ENCODE assay signal across 9 mouse cellular contexts in the genomic region with DNA sequence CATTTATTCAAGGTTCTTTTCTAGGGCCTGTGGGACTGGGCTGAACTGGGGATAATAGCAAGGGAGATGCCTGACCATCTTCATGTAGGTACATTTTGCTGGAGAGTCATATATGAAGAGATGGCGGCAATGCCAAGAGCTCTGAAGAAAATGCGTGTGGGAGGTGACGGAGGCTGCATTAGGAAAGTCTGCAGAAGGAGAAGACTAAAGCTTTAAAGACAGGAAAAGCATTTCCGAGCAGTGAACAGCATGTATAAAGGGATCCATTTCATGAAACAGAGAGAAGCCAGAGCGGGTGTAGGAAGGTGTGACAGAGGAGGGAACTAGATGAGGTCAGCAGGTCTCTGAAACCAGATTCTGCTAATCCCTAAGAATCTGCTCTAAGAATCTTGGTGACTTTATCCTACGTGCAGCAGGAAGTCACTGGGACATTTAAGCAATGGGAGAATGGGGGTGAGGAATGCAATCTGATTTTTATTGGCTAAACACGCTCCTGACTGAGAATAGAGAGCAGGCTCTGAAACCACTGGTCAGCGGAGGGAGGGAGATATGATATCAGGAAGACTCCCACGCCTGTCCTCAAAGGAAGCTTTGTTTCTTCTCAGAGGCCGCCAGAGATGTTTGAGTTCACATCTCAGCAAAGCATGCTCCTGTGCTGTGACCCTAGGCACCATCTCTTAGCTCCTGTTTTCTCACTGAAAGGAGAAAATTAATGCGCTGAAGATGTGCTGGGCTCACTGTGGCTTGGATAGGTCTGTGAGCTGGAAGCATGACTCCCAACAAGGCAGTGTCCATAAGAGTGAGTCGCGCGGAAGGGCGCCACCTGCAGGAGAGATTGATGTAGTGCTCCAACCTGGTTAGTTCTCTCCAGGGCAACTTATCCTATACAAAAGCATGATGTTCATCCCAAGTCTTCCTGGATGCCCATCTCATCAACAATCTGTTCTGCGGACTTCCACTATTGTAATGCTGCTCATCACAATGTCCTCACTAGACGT. TPM values are rescaled to one million over a fixed set of nuclear protein-coding genes. Genes with fewer than 3 reads are reported as not detected.
DNase-seq lines count a peak whose midpoint lies in the region; ATAC-seq and TF ChIP-seq lines count a peak whose summit lies in the region.
"Had no signal": no experiment of that assay in that cellular context is flagged by ENCODE, and none has a peak within 500 bp of the region (broad histone marks: within the 10 kb centered on the region; RNA-seq: fewer than 3 reads in every experiment).

No protein-coding gene starts in this region.

- H3K9me3 ChIP-seq in heart, postnatal 0 days (replicated peaks; ENCODE audit: control insufficient read depth, low read length): 0 out of 2 replicates have a peak, but pooled peaks cover 5% of the 10 kb centered on the region
- no peaks in the 10 kb centered on the region for H3K9me3 ChIP-seq in limb, embryonic 13.5 days
- H3K9me3 ChIP-seq in neural tube, embryonic 14.5 days (ENCODE audit: control insufficient read depth, low read length): no peaks in the 10 kb centered on the region

- H3K36me3 ChIP-seq in heart, adult 2 months (ENCODE audit: control insufficient read depth, insufficient read depth, low read length): no peaks in the 10 kb centered on the region
- H3K36me3 ChIP-seq in heart, postnatal 0 days (replicated peaks; ENCODE audit: control insufficient read depth, insufficient read depth, low read length): no peaks in the 10 kb centered on the region
- H3K36me3 ChIP-seq in limb, embryonic 13.5 days: no peaks in the 10 kb centered on the region
- H3K36me3 ChIP-seq in neural tube, embryonic 14.5 days (ENCODE audit: control insufficient read depth, insufficient read depth, low read length): no peaks in the 10 kb centered on the region
- H3K36me3 ChIP-seq: embryonic facial prominence, embryonic 12.5 days had no signal

- WGBS in heart, adult 2 months: 23% methylated on average over 17 of the region's 17 CpGs
- 26% methylated on average over 17 of the region's 17 CpGs for WGBS in heart, postnatal 0 days
- WGBS in limb, embryonic 13.5 days: 36% methylated on average over 17 of the region's 17 CpGs
- WGBS in neural tube, embryonic 14.5 days: 46% methylated on average over 17 of the region's 17 CpGs

- intact Hi-C loops in heart, adult 2 months (cut with DNase I): loop anchor here (2.0 to 10.0 kb wide), 3 partner anchors 16 to 354 kb away; no protein-coding TSS in a partner anchor
- intact Hi-C loops in heart, postnatal 25 days (cut with DNase I): no loop called here

- TF ChIP-seq EP300 in heart, adult 2 months (IDR thresholded peaks at IDR 0.05; ENCODE audit: insufficient read depth, low read depth, low read length): no peak
- TF ChIP-seq EP300 in heart, postnatal 0 days (IDR thresholded peaks at IDR 0.05; ENCODE audit: low read depth): no peak

- peak; percentile 85 for TF ChIP-seq CTCF in heart, adult 2 months (IDR thresholded peaks at IDR 0.05)
- TF ChIP-seq CTCF in heart, postnatal 0 days (IDR thresholded peaks at IDR 0.05; ENCODE audit: low read depth): peak; percentile 74

- no peak overlapping the region for H3K4me2 ChIP-seq in heart, postnatal 0 days (ENCODE audit: low read depth, low read length)
- no peak overlapping the region for H3K4me2 ChIP-seq in limb, embryonic 13.5 days (replicated peaks)
- no peak overlapping the region for H3K4me2 ChIP-seq in neural tube, embryonic 14.5 days (ENCODE audit: low read depth, low read length)
- H3K4me2 ChIP-seq: embryonic facial prominence, embryonic 12.5 days had no signal

- DNase-seq in heart, adult 2 months: peak; percentile 51 to 61
- no peak for DNase-seq in heart, postnatal 25 days (ENCODE audit: low spot score)
- peak; percentile 79 for DNase-seq in ES-CJ7 (ENCODE audit: low read depth, low spot score)
- DNase-seq in heart, postnatal 0 days (ENCODE audit: low spot score): peak; percentile 56
- DNase-seq in layer of hippocampus, postnatal 14 days (ENCODE audit: low spot score in 2 of 2): no peak

- peak; percentile 61 for ATAC-seq in common myeloid progenitor, adult 5-6 weeks (replicated peaks; ENCODE audit: low read depth, poor library complexity, severe bottlenecking)
- ATAC-seq in heart, postnatal 0 days (ENCODE audit: insufficient read depth, low read depth): peak; percentile 60; the same call in 1 of the 2 replicates
- peak; percentile 64; the same call in 1 of the 2 replicates for ATAC-seq in limb, embryonic 13.5 days (ENCODE audit: low FRiP score, low read depth)
- ATAC-seq in neural tube, embryonic 14.5 days (ENCODE audit: low read depth): peak; percentile 75; the same call in 1 of the 2 replicates

- H3K4me3 ChIP-seq in heart, adult 2 months: no peak overlapping the region
- no peak overlapping the region for H3K4me3 ChIP-seq in heart, postnatal 0 days (ENCODE audit: low read depth, low read length)
- H3K4me3 ChIP-seq in limb, embryonic 13.5 days: no peak overlapping the region
- H3K4me3 ChIP-seq in neural tube, embryonic 14.5 days (ENCODE audit: low read depth, low read length): no peak overlapping the region
- H3K4me3 ChIP-seq: embryonic facial prominence, embryonic 12.5 days had no signal

- no peaks in the 10 kb centered on the region for H3K27me3 ChIP-seq in heart, adult 2 months (ENCODE audit: control insufficient read depth, insufficient read depth, low read length)
- H3K27me3 ChIP-seq in heart, postnatal 0 days (ENCODE audit: control insufficient read depth, insufficient read depth, low read length): no peaks in the 10 kb centered on the region
- no peaks in the 10 kb centered on the region for H3K27me3 ChIP-seq in limb, embryonic 13.5 days
- H3K27me3 ChIP-seq in neural tube, embryonic 14.5 days (ENCODE audit: control insufficient read depth, insufficient read depth, low read length): no peaks in the 10 kb centered on the region
- H3K27me3 ChIP-seq: embryonic facial prominence, embryonic 12.5 days had no signal

- no peaks in the 10 kb centered on the region for H3K79me2 ChIP-seq in heart, adult 2 months (replicated peaks; ENCODE audit: control insufficient read depth, insufficient read depth, low read length)

- no peak for TF ChIP-seq POLR2A in heart, adult 2 months (IDR thresholded peaks at IDR 0.05; ENCODE audit: insufficient read depth, low read depth, low read length)

- H3K9ac ChIP-seq in heart, adult 2 months (ENCODE audit: low read depth, low read length): no peak overlapping the region
- H3K9ac ChIP-seq in heart, postnatal 0 days (replicated peaks; ENCODE audit: low read depth, low read length): no peak overlapping the region
- no peak overlapping the region for H3K9ac ChIP-seq in limb, embryonic 13.5 days
- H3K9ac ChIP-seq in neural tube, embryonic 14.5 days (replicated peaks; ENCODE audit: low read depth, low read length): no peak overlapping the region
- H3K9ac ChIP-seq: embryonic facial prominence, embryonic 12.5 days had no signal

- peaks cover 11% of the 10 kb centered on the region for H3K4me1 ChIP-seq in heart, adult 2 months (ENCODE audit: control insufficient read depth, insufficient read depth, low read length)
- no peaks in the 10 kb centered on the region for H3K4me1 ChIP-seq in heart, postnatal 0 days (ENCODE audit: control insufficient read depth, insufficient read depth)
- peaks cover 6% of the 10 kb centered on the region; the same call in 1 of the 2 replicates for H3K4me1 ChIP-seq in limb, embryonic 13.5 days
- no peaks in the 10 kb centered on the region for H3K4me1 ChIP-seq in neural tube, embryonic 14.5 days (ENCODE audit: control insufficient read depth, insufficient read depth, low read length)

- H3K27ac ChIP-seq in heart, adult 2 months: no peak overlapping the region
- no peak overlapping the region for H3K27ac ChIP-seq in heart, postnatal 0 days (ENCODE audit: low read depth)
- H3K27ac ChIP-seq in limb, embryonic 13.5 days: no peak overlapping the region
- no peak overlapping the region for H3K27ac ChIP-seq in neural tube, embryonic 14.5 days (ENCODE audit: low read depth, low read length)
- H3K27ac ChIP-seq: embryonic facial prominence, embryonic 12.5 days had no signal

RNA-seq across cellular contexts. Expression of a gene that starts 6.8 kb away (rescaled TPM):
- 1 to 10 TPM; 3.2 to 8.5 TPM for total RNA-seq in heart, adult 2 months (2021)
- polyA plus RNA-seq in heart, adult 2 months (2012; rRNA removed): 4.0 and 5.3 TPM in 2 replicates
- total RNA-seq in heart, postnatal 25 days (2021): 1 to 10 TPM; 5.8 to 7.7 TPM
- 2.5 and 3.0 TPM in 2 replicates for total RNA-seq in common myeloid progenitor, adult 5-6 weeks (2017)
- total RNA-seq in heart, postnatal 0 days (2014; rRNA removed; ENCODE audit: low replicate concordance): 12.4 and 19.0 TPM in 2 replicates
- 3.3 and 3.8 TPM in 2 replicates for polyA plus RNA-seq in heart, postnatal 0 days (2015; fragmentation: Nextera tagmentation; extraction: Ambion mirVana)
- 25.9 and 31.3 TPM in 2 replicates for polyA plus RNA-seq in limb, embryonic 13.5 days (2015; fragmentation: Nextera tagmentation; extraction: Ambion mirVana)
- polyA plus RNA-seq in neural tube, embryonic 14.5 days (2014; fragmentation: Nextera tagmentation; extraction: Ambion mirVana): 21.3 and 23.1 TPM in 2 replicates
- total RNA-seq in layer of hippocampus, postnatal 14 days (2021): 10 to 100 TPM; 18.9 to 22.6 TPM

RNA-seq across cellular contexts. Expression of a gene that starts 40.9 kb away (rescaled TPM):
- total RNA-seq in heart, adult 2 months (2021): 1 to 10 TPM in 1 of 2 experiments, not detected in 1; 4.4 TPM
- polyA plus RNA-seq in heart, adult 2 months (2012; rRNA removed): 0.50 and 7.0 TPM in 2 replicates
- 1 to 10 TPM; 1.3 to 2.0 TPM for total RNA-seq in heart, postnatal 25 days (2021)
- total RNA-seq in common myeloid progenitor, adult 5-6 weeks (2017): not detected in 2 replicates
- total RNA-seq in heart, postnatal 0 days (2014; rRNA removed; ENCODE audit: low replicate concordance): not detected in 2 replicates
- 0.34 TPM in 1 of 2 replicates, not detected in the other for polyA plus RNA-seq in heart, postnatal 0 days (2015; fragmentation: Nextera tagmentation; extraction: Ambion mirVana)
- polyA plus RNA-seq in limb, embryonic 13.5 days (2015; fragmentation: Nextera tagmentation; extraction: Ambion mirVana): 0.39 and 0.46 TPM in 2 replicates
- 1.9 TPM in 1 of 2 replicates, not detected in the other for polyA plus RNA-seq in neural tube, embryonic 14.5 days (2014; fragmentation: Nextera tagmentation; extraction: Ambion mirVana)
- under 1 TPM; 0.93 to 0.99 TPM for total RNA-seq in layer of hippocampus, postnatal 14 days (2021)
- polyA plus RNA-seq: embryonic facial prominence, embryonic 12.5 days had no signal

RNA-seq across cellular contexts. Expression of a gene that starts 44.5 kb away (rescaled TPM):
- total RNA-seq in heart, adult 2 months (2021): over 10,000 TPM in 1 of 2 experiments, 1,000 to 10,000 TPM in 1; 4,976 to 34,253 TPM
- 9,938 and 81,467 TPM in 2 replicates for polyA plus RNA-seq in heart, adult 2 months (2012; rRNA removed)
- total RNA-seq in heart, postnatal 25 days (2021): over 10,000 TPM in 1 of 2 experiments, 1,000 to 10,000 TPM in 1; 8,713 to 18,074 TPM
- 89.2 and 92.8 TPM in 2 replicates for total RNA-seq in common myeloid progenitor, adult 5-6 weeks (2017)
- 5,955 and 6,390 TPM in 2 replicates for total RNA-seq in heart, postnatal 0 days (2014; rRNA removed; ENCODE audit: low replicate concordance)
- 5,218 and 8,165 TPM in 2 replicates for polyA plus RNA-seq in heart, postnatal 0 days (2015; fragmentation: Nextera tagmentation; extraction: Ambion mirVana)
- 10,014 and 10,405 TPM in 2 replicates for polyA plus RNA-seq in limb, embryonic 13.5 days (2015; fragmentation: Nextera tagmentation; extraction: Ambion mirVana)
- polyA plus RNA-seq in neural tube, embryonic 14.5 days (2014; fragmentation: Nextera tagmentation; extraction: Ambion mirVana): 5,205 and 6,030 TPM in 2 replicates
- total RNA-seq in layer of hippocampus, postnatal 14 days (2021): 100 to 1,000 TPM; 397 to 459 TPM

RNA-seq across cellular contexts. Expression of a gene that starts 54.0 kb away (rescaled TPM):
- 1 to 10 TPM in 1 of 2 experiments, under 1 TPM in 1; 0.70 to 2.4 TPM for total RNA-seq in heart, adult 2 months (2021)
- 1.5 and 3.8 TPM in 2 replicates for polyA plus RNA-seq in heart, adult 2 months (2012; rRNA removed)
- 1 to 10 TPM in 1 of 2 experiments, under 1 TPM in 1; 0.70 to 1.9 TPM for total RNA-seq in heart, postnatal 25 days (2021)
- total RNA-seq in common myeloid progenitor, adult 5-6 weeks (2017): not detected in 2 replicates
- total RNA-seq in heart, postnatal 0 days (2014; rRNA removed; ENCODE audit: low replicate concordance): not detected in 2 replicates
- 0.38 and 0.90 TPM in 2 replicates for polyA plus RNA-seq in heart, postnatal 0 days (2015; fragmentation: Nextera tagmentation; extraction: Ambion mirVana)
- polyA plus RNA-seq in limb, embryonic 13.5 days (2015; fragmentation: Nextera tagmentation; extraction: Ambion mirVana): 1.8 and 3.2 TPM in 2 replicates
- polyA plus RNA-seq in neural tube, embryonic 14.5 days (2014; fragmentation: Nextera tagmentation; extraction: Ambion mirVana): 0.96 and 2.7 TPM in 2 replicates
- 1 to 10 TPM; 2.3 to 3.3 TPM for total RNA-seq in layer of hippocampus, postnatal 14 days (2021)

RNA-seq across cellular contexts. Expression of a gene that starts 57.5 kb away (rescaled TPM):
- over 10,000 TPM in 1 of 2 experiments, 1,000 to 10,000 TPM in 1; 5,353 to 37,215 TPM for total RNA-seq in heart, adult 2 months (2021)
- 3,162 and 34,446 TPM in 2 replicates for polyA plus RNA-seq in heart, adult 2 months (2012; rRNA removed)
- total RNA-seq in heart, postnatal 25 days (2021): over 10,000 TPM in 1 of 2 experiments, 1,000 to 10,000 TPM in 1; 9,129 to 20,531 TPM
- total RNA-seq in common myeloid progenitor, adult 5-6 weeks (2017): 18.1 and 30.7 TPM in 2 replicates
- 1,456 and 1,841 TPM in 2 replicates for total RNA-seq in heart, postnatal 0 days (2014; rRNA removed; ENCODE audit: low replicate concordance)
- 2,150 and 3,333 TPM in 2 replicates for polyA plus RNA-seq in heart, postnatal 0 days (2015; fragmentation: Nextera tagmentation; extraction: Ambion mirVana)
- polyA plus RNA-seq in limb, embryonic 13.5 days (2015; fragmentation: Nextera tagmentation; extraction: Ambion mirVana): 4,235 and 4,311 TPM in 2 replicates
- polyA plus RNA-seq in neural tube, embryonic 14.5 days (2014; fragmentation: Nextera tagmentation; extraction: Ambion mirVana): 2,197 and 2,350 TPM in 2 replicates
- total RNA-seq in layer of hippocampus, postnatal 14 days (2021): 100 to 1,000 TPM; 527 to 541 TPM

Comparison
In these comparisons a context has a peak if more than half of its experiments do, and no peak if none do; other contexts are left out.
1. DNase-seq: peak in heart, adult 2 months (2 of 2), ES-CJ7 (single experiment) and heart, postnatal 0 days (single experiment); none in heart, postnatal 25 days (single experiment) and layer of hippocampus, postnatal 14 days (0 of 2).
2. RNA of a gene that starts 44.5 kb away (total RNA-seq): 4,976 to 34,253 TPM in heart, adult 2 months, 8,713 to 18,074 TPM in heart, postnatal 25 days and 5,955 to 6,390 TPM in heart, postnatal 0 days; 397 to 459 TPM in layer of hippocampus, postnatal 14 days and 89.2 to 92.8 TPM in common myeloid progenitor, adult 5-6 weeks; every median in the first group is over 10 times any median in the second.
3. Peak in every context shown above with its lines, with median percentiles within 50 percentile points of each other: ATAC-seq.